Mouse (Mus musculus): ENCODE results near the gene Pcnt. TPM values are rescaled to one million over a fixed set of nuclear protein-coding genes. Genes with fewer than 3 reads are reported as not detected.

Gene Pcnt
- total RNA-seq, 4 experiments from 2014 or later: 18.4 to 27.1 (median 20.3) TPM

DNA sequence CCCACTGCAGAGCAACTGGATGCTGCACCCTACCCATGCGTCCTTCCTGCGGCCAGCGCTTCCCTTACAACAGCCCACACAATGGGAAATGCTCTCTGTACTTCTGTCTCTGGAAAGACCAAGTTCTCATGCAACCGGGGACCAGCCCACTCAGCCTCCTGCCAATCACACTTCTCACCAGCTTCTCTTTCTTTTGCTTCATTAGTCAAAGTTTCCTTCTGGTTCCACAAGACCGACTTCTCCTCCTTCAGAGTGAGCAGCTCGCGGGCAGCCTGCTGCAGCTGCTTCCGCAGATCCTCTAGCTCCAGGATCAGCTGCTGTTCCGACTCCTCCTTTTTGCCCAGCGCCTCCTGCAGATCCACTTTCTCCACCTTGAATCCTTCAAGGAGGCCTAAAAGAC lies 34.1 kb downstream of the Pcnt start:
- no peak for DNase-seq

DNA sequence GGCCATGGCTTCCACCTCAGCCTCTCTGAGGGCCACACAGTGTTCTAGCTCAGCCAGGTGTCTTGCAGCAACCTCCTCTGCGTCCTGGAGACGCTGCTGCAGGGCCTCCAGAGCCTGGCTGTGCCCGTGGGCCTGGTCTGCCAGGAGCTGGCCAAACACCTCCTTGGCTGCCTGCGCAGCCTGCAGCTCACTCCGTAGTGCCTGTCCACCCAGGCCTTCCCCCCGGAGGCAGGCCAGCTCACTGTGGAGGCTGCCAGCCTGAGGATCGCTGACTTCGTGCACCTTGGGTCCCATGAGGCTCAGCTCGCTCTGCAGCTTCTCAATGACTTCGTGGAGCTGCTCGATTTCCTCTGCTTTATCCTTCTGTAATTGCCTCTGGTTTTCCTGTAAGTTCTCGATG lies 50.0 kb downstream of the Pcnt start:
- no peak for DNase-seq

DNA sequence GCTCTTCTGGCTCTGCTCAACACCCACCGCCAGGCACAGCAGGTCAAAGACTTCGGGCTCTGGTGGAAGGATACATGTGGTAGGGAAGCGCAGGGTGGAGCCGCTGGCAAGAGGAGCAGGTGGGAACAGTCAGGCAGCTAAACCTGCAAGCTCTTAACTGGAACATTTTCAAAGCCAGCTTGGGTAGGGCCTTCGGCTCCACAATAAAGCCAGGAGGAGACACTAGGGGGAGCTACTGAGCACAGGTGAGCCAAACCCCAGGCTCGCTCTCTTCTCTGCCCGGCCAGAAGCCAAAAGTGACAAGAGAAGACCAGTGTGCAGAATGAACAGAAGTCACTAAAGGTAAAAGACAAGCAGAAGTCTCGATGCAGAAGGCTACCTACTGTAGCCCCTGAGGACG lies 50.8 kb downstream of the Pcnt start:
- no peak for DNase-seq

DNA sequence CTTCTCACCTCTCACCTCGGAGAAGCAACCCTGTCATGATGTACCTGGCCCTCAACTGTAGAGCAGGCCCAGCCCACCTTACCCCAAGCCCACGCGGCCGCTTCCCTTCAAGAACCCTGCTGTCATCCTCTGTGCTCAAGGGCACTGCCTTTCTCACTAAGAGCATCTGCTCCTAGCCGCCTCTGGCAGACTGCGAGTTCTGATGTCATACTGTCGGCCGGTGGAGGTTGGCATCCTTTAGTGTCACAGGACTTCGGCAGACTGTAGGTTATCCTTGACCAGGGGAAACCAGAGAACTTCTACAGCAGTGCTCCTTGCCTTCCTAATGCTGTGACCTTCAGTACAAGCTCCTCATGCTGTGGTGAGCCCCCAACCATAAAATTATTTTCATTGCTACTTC lies 51.4 kb downstream of the Pcnt start:
- DNase-seq: no peak

- DNase-seq: no peak
Measured at GRCm38 (mm10) chr10:76374981-76375380, 67.6 kb downstream of the Pcnt start.

DNA sequence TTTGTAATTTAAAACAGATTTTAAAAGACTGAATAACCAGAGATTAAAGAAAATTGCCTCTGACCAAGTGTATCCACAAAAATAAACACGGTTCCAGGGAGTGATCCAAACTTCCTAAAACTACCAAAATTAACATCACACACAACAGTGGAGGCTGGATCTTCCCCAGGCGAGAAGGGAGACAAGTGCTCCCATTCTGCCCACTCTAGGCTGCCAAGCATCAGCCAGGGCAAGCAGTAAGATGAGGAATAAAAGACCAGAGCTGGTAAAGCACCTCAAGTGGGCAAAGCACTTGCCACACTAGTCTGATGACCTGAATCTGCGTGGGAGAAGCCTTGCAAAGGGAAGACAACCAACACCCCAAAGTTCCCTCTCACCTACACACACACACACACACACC lies 70.8 kb downstream of the Pcnt start:
- no peak for DNase-seq

- no peak for DNase-seq
Measured at GRCm38 (mm10) chr10:76368766-76369165, 73.8 kb downstream of the Pcnt start.

GRCm38 (mm10) chr10:76363233-76363632 lies 79.4 kb downstream of the Pcnt start:
- no peak for DNase-seq

- DNase-seq: no peak
Measured at GRCm38 (mm10) chr10:76358468-76358867, 84.1 kb downstream of the Pcnt start.

- no peak for DNase-seq
Measured at GRCm38 (mm10) chr10:76357286-76357875, 85.2 kb downstream of the Pcnt start.

GRCm38 (mm10) chr10:76354974-76355373 lies 87.6 kb downstream of the Pcnt start:
- no peak for DNase-seq

DNA sequence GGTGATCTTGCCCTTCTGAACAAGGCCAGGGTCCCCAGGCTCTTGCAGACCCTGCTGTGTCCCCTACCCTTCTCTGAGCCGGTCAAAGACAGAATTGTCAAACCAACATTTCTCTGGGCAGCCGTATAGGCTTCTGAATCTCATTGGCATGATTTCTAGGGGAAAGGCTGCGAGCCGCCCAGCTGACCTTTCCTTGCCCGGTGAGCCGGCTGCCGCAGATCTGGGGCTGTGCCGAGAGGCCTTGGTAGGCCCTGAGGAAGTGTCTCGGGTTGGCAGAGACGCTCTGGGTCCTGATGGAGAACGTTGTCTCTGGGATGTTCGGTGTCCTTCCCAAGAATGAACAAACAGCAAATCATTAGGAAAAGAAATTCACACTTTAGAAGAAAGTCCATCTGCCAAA lies 88.6 kb downstream of the Pcnt start:
- DNase-seq: peak; percentile 31

GRCm38 (mm10) chr10:76351953-76352352 lies 90.6 kb downstream of the Pcnt start:
- no peak for DNase-seq

- peak; percentile 25 for DNase-seq
Measured at GRCm38 (mm10) chr10:76346589-76346988, 96.0 kb downstream of the Pcnt start.

- DNase-seq: no peak
Measured at GRCm38 (mm10) chr10:76346043-76346491, 96.5 kb downstream of the Pcnt start.

DNA sequence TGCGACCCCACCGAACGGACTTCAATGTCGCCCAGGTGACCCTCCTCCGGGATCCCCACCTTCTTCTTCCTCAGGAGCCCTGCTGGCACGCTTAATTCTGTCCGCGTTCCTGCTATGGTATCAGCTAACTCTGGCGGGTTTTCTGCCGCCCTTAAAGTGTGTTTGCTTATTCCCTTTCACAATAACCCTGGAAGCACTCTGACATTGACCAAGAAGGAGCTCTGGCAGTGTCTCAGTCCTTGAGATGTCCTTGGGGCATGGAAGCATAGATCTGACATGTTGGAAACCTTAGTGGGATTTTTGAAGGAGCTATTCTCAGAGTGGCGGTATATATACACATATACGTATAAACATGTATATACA lies 97.1 kb downstream of the Pcnt start:
- no peak for DNase-seq

DNA sequence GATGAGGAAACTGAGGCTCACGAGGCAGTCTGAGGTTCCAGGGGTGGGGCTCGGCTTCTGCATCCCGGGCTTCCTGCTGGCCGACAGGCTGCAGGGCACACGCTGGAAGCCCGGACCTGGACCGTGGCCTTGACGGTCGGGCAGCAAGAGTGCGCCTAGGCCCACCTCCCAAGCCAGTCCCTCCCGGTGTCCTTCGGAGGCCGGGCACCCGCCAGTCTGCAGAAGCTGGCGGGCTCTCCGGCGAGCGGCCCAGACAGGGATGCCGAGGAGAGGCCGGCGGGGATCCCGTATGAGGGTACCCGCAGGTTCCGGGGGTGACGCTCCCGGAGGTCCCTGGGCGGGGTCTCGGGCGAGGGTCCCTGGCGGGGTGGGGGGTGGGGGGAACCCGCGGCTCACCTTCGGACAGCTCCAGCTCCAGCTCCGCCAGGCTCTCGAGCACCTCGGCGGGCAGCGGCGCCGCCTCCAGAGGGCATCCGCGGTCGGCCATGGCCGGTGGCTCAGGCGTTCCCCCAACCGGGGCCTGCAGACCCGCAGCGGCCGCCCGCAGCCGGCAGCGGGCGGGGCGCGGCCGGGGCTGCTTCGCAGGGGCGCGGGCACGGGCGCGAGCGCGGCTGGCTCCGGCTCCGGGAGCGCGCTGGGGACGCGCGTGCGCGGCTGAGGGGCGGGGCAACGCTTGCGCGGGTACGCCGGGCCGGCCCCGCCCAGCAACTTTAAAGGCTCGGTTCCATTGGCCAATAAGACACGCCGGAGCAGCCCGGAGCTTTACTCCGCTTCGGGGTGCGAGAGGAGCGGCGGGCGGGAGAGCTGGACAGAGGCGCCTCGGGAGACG lies 97.7 kb downstream of the Pcnt start, which contains the start of gene Dip2a:
Gene Dip2a, minus strand, starts transcription at position 581 of the 829 bp plus-strand sequence.
- peak; percentile 89 for DNase-seq

DNA sequence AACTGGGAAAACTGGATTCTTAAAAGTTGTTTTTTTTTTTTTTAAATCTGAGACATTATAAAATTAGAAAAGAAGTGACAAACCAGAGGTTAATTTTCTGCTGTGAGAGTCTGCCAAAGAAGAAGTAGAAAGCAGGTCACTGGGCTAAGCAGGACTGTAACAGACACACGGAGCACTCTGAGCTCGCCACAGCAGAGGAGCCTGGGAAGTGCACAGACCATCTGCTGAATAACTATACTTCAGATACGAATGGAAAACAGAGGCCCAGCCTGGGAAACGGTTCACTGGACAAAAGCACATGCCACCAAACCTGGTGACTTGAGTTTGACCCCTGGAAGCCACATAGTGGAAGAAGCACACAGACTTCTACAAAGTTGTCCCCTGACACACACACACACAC lies 108.2 kb downstream of the Pcnt start:
- no peak for DNase-seq

DNA sequence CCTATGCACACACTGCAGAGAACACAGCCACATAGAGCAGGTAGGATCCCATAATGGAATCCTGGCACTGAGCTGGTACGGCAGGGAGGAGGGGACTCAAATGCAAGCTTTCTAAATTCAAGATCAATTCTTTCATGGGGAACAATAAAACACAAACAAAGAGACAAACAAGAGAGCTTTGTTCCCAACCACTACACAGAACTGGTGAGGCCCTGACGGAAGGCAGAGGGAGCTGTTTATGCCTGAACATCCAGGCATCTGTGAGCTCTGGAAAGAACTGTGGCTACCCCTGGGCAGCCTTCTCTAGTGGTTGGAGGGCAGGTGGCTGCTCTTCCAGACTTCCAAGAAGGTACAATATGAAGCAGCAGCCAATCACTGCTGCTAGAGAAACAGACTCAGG lies 110.5 kb downstream of the Pcnt start:
- no peak for DNase-seq

DNA sequence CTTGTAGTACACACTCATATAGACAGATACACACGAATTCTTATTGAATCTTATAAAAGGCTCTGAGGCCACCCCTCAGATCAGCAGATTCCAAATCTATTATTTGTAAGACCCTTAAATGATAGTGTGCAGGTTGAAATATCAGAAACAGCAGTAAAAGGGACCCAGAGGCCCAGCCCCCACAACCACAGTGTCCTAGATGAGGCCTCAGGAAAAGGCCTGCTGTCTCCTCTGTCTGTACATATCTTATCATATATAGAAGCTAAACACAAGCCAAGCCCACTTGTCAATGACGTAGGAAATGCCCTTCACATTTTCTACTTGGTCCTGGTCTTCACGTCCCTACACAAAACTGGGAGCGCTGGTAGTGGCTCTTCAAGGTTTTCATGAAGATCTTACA lies 113.5 kb downstream of the Pcnt start:
- no peak for DNase-seq

DNA sequence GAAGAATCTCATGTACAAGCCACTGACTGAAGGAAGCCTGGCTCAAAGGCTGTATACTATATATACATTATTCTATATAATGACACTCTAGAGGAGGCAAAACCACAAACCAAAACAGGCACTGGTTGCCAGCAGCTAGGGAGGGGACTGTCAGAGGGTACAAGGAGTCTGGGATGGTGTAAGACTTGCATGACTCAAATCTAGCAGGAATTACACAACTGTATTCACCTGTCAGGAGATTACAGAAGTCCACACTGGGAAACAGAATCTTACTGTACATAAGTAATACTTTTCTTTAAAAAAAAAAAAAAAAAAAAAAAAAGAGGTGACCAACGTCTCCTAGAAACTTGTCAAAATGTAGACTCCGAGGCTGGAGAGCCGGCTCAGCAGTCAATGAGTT lies 114.0 kb downstream of the Pcnt start:
- no peak for DNase-seq

DNA sequence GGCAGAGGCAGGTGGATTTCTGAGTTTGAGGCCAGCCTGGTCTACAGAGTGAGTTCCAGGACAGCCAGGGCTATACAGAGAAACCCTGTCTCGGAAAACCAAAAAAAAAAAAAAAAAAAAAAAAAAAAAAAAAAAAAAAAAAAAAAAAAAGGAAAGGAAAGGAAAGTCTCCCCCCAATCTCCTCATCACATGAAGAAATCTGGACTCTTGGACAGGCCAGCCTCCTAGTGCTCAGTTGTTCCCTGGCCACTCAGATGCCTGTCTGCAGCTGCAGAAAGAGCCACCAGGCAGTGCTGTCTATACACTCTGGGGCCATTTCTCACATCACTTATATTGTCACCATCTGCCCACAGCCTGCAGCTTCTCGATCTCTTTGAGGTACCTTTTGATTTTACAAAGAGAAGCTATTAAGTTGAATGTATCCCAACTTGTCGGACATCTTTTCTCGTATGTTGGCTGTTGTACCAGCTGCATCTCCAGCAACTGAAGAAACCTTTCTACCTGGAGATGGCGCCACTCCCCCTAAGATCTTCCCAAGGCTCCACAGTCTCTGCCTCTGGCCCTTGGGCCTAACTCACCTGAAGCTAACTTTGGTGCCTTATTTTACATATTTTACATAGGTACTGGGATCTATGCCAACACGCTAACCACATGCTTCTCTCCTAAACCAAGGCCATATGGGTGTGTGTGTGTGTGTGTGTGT lies 116.1 kb downstream of the Pcnt start:
- DNase-seq: no peak

DNA sequence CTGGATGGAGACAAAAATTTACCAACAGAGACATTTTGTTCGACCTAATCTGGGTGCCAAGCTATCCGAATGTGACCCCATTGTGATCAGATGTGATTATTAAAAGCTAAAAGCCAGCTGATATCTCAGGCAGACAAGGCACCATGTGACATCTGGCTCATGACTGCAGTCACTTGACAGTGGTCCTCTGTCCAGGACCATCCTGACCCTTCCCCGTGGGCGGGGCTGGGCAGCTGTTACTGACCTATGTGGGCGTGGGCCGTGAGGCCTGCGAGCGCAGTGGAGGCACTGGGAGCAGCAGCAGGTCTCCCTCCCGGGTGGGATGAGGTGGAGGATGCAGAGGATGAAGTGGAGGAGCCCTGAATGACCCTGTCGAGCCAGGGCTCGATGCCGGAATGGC lies 125.0 kb downstream of the Pcnt start:
- no peak for DNase-seq

DNA sequence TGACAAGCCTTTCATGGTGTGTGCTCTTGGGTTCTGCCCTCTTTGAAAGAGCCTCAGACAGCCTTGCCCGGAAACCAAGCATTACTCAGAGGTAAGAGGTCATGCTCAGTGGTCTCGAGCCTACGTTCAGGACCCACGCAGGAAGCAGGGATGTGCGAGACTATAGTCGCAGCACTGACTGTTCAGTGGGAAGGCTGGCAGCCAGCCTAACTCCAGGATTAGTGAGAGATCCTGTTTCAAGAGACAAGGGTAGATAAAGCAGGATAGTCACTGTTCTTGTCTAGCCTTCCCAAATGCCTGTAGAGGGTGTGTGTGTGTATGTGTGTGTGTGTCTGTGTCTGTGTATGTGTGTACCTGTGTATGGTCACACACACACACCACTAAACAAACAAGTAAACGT lies 126.4 kb downstream of the Pcnt start:
- DNase-seq: no peak

Data from adrenal gland, adult 8-10 months (tissue).